Mouse (Mus musculus): Measurements from ENCODE around the gene Egfem1. TPM values are rescaled to one million over a fixed set of nuclear protein-coding genes. Genes with fewer than 3 reads are reported as not detected.

Egfem1 gene
- total and polyA plus RNA-seq, 3 experiments, result 0.04 TPM; not detected in 2

DNA sequence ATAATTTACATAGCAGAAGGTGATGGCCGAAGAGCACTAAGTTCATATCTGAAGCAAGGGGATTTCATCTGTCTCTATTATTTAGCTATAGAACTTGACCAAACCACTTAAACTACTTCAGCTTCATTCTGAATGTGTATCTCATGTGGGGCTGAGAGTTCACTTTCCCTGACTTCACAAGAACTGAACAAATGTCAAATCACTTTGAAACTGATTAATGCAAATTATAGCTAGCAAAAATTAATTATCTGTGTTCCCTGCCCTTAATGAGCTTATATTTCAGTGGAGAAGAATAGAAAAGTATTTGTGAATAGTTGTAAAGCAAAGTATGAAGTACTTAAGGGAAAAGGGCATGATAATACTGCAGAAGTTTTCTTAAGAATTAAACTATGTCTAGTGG is 481.3 kb downstream of the Egfem1 start:
- no peak overlapping the region for H3K9ac ChIP-seq (ENCODE audit: low read depth, low read length)
- no peak for DNase-seq
- H3K79me2 ChIP-seq (replicated peaks; ENCODE audit: control insufficient read depth, insufficient read depth, low read length), result no peaks in the 10 kb centered on the region
- H3K36me3 ChIP-seq (ENCODE audit: control insufficient read depth, insufficient read depth, low read length), result no peaks in the 10 kb centered on the region
- H3K4me1 ChIP-seq (ENCODE audit: control insufficient read depth, insufficient read depth, low read length), result no peaks in the 10 kb centered on the region
- H3K27me3 ChIP-seq (ENCODE audit: control insufficient read depth, insufficient read depth, low read length), result no peaks in the 10 kb centered on the region
- no peak overlapping the region for H3K27ac ChIP-seq
- TF ChIP-seq POLR2A (IDR thresholded peaks at IDR 0.05; ENCODE audit: insufficient read depth, low read depth, low read length) (no peak), CTCF (IDR thresholded peaks at IDR 0.05) (no peak), EP300 (IDR thresholded peaks at IDR 0.05; ENCODE audit: insufficient read depth, low read depth, low read length) (no peak)
- WGBS, result 72% methylated on average over 1 of the region's 1 CpGs
- H3K4me3 ChIP-seq, result no peak overlapping the region
- intact Hi-C loops (cut with DNase I), result no loop called here

- H3K4me3 ChIP-seq, result no peak overlapping the region
- no peak for DNase-seq
- no peaks in the 10 kb centered on the region for H3K36me3 ChIP-seq (ENCODE audit: control insufficient read depth, insufficient read depth, low read length)
- TF ChIP-seq POLR2A (IDR thresholded peaks at IDR 0.05; ENCODE audit: insufficient read depth, low read depth, low read length) (no peak), EP300 (IDR thresholded peaks at IDR 0.05; ENCODE audit: insufficient read depth, low read depth, low read length) (no peak), CTCF (IDR thresholded peaks at IDR 0.05) (no peak)
- no peaks in the 10 kb centered on the region for H3K79me2 ChIP-seq (replicated peaks; ENCODE audit: control insufficient read depth, insufficient read depth, low read length)
- no peak overlapping the region for H3K27ac ChIP-seq
- WGBS, result 56% methylated on average over 5 of the region's 5 CpGs
- no peak overlapping the region for H3K9ac ChIP-seq (ENCODE audit: low read depth, low read length)
- intact Hi-C loops (cut with DNase I), result no loop called here
- no peaks in the 10 kb centered on the region for H3K27me3 ChIP-seq (ENCODE audit: control insufficient read depth, insufficient read depth, low read length)
- no peaks in the 10 kb centered on the region for H3K4me1 ChIP-seq (ENCODE audit: control insufficient read depth, insufficient read depth, low read length)
Observed at GRCm38 (mm10) chr3:29578055-29578860, 496.4 kb downstream of the Egfem1 start.

GRCm38 (mm10) chr3:29582749-29583148 is 500.9 kb downstream of the Egfem1 start:
- H3K27ac ChIP-seq, result no peak overlapping the region
- WGBS, result 57% methylated on average over 8 of the region's 8 CpGs
- intact Hi-C loops (cut with DNase I), result no loop called here

DNA sequence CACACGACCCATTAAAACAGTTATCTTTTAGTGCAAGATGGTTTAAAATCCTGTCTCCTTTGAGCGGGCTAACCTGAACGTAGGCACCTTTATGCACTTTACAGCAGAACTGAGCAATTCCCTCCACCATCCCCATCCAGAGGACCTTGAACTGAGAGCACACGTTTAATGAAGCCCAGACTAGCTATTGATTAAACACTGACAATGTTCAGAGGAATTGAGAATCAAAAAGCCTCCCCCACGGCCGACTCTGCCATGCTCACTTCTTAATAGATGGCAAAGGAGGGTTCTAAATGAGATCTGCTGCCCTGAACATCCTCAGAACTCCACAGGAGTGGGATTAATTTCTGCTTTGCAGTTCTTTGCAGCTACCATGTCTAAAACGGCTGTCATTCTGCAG is 520.3 kb downstream of the Egfem1 start:
- no peak for DNase-seq
- Histone ChIP-seq H3K27me3 (ENCODE audit: control insufficient read depth, insufficient read depth, low read length) (no peaks in the 10 kb centered on the region), H3K9ac (ENCODE audit: low read depth, low read length) (no peak overlapping the region), H3K4me1 (ENCODE audit: control insufficient read depth, insufficient read depth, low read length) (no peaks in the 10 kb centered on the region), H3K27ac (no peak overlapping the region), H3K4me3 (no peak overlapping the region), H3K36me3 (ENCODE audit: control insufficient read depth, insufficient read depth, low read length) (no peaks in the 10 kb centered on the region), H3K79me2 (replicated peaks; ENCODE audit: control insufficient read depth, insufficient read depth, low read length) (no peaks in the 10 kb centered on the region)
- 69% methylated on average over 7 of the region's 7 CpGs for WGBS
- TF ChIP-seq POLR2A (IDR thresholded peaks at IDR 0.05; ENCODE audit: insufficient read depth, low read depth, low read length) (no peak), CTCF (IDR thresholded peaks at IDR 0.05) (no peak), EP300 (IDR thresholded peaks at IDR 0.05; ENCODE audit: insufficient read depth, low read depth, low read length) (no peak)
- intact Hi-C loops (cut with DNase I), result no loop called here

More at GRCm38 (mm10) chr3:29582749-29583148, 500.9 kb downstream of the Egfem1 start:
- Histone ChIP-seq H3K4me1 (ENCODE audit: control insufficient read depth, insufficient read depth, low read length) (no peaks in the 10 kb centered on the region), H3K27me3 (ENCODE audit: control insufficient read depth, insufficient read depth, low read length) (no peaks in the 10 kb centered on the region), H3K79me2 (replicated peaks; ENCODE audit: control insufficient read depth, insufficient read depth, low read length) (no peaks in the 10 kb centered on the region), H3K4me3 (no peak overlapping the region), H3K9ac (ENCODE audit: low read depth, low read length) (no peak overlapping the region), H3K36me3 (ENCODE audit: control insufficient read depth, insufficient read depth, low read length) (no peaks in the 10 kb centered on the region)
- TF ChIP-seq CTCF (IDR thresholded peaks at IDR 0.05) (no peak), POLR2A (IDR thresholded peaks at IDR 0.05; ENCODE audit: insufficient read depth, low read depth, low read length) (no peak), EP300 (IDR thresholded peaks at IDR 0.05; ENCODE audit: insufficient read depth, low read depth, low read length) (no peak)
- DNase-seq, result no peak

DNA sequence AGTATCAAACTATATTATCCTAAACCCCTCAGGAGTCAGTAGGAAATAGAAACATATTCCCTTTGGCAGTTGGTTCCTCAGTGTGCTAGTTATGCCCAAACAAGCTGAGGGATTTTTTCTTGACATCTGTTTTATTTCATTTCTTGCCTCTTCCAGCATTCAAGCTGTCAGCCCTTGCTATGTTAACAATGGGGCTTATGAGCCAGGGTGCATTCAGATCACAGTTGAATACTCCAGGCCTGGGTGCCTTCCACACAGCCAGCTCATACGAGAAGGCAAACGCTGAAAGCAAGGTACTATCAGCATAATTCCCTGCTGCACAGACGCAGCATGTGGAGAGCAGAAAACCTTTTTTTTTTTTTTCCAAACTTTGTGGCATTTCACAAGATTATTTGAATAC is 526.9 kb downstream of the Egfem1 start:
- no peaks in the 10 kb centered on the region for H3K79me2 ChIP-seq (replicated peaks; ENCODE audit: control insufficient read depth, insufficient read depth, low read length)
- intact Hi-C loops (cut with DNase I), result no loop called here
- H3K27me3 ChIP-seq (ENCODE audit: control insufficient read depth, insufficient read depth, low read length), result no peaks in the 10 kb centered on the region
- H3K36me3 ChIP-seq (ENCODE audit: control insufficient read depth, insufficient read depth, low read length), result no peaks in the 10 kb centered on the region
- no peak for DNase-seq
- no peak overlapping the region for H3K9ac ChIP-seq (ENCODE audit: low read depth, low read length)
- WGBS, result 31% methylated on average over 3 of the region's 3 CpGs
- no peak for TF ChIP-seq EP300 (IDR thresholded peaks at IDR 0.05; ENCODE audit: insufficient read depth, low read depth, low read length)
- TF ChIP-seq POLR2A (IDR thresholded peaks at IDR 0.05; ENCODE audit: insufficient read depth, low read depth, low read length), result no peak
- no peak for TF ChIP-seq CTCF (IDR thresholded peaks at IDR 0.05)
- no peak overlapping the region for H3K4me3 ChIP-seq
- no peaks in the 10 kb centered on the region for H3K4me1 ChIP-seq (ENCODE audit: control insufficient read depth, insufficient read depth, low read length)
- H3K27ac ChIP-seq, result no peak overlapping the region

- intact Hi-C loops (cut with DNase I), result no loop called here
- Histone ChIP-seq H3K4me3 (no peak overlapping the region), H3K4me1 (ENCODE audit: control insufficient read depth, insufficient read depth, low read length) (no peaks in the 10 kb centered on the region), H3K36me3 (ENCODE audit: control insufficient read depth, insufficient read depth, low read length) (no peaks in the 10 kb centered on the region), H3K27ac (no peak overlapping the region), H3K27me3 (ENCODE audit: control insufficient read depth, insufficient read depth, low read length) (no peaks in the 10 kb centered on the region), H3K79me2 (replicated peaks; ENCODE audit: control insufficient read depth, insufficient read depth, low read length) (no peaks in the 10 kb centered on the region), H3K9ac (ENCODE audit: low read depth, low read length) (no peak overlapping the region)
- no peak for DNase-seq
- WGBS, result 75% methylated on average over 2 of the region's 2 CpGs
- TF ChIP-seq EP300 (IDR thresholded peaks at IDR 0.05; ENCODE audit: insufficient read depth, low read depth, low read length), result no peak
- no peak for TF ChIP-seq POLR2A (IDR thresholded peaks at IDR 0.05; ENCODE audit: insufficient read depth, low read depth, low read length)
- no peak for TF ChIP-seq CTCF (IDR thresholded peaks at IDR 0.05)
Observed at GRCm38 (mm10) chr3:29609174-29609573, 527.4 kb downstream of the Egfem1 start.

Measured in heart, adult 2 months (tissue).